Mouse (Mus musculus): Measurements from ENCODE around the gene Hoxc9. TPM values are rescaled to one million over a fixed set of nuclear protein-coding genes. Genes with fewer than 3 reads are reported as not detected.

Hoxc9 gene
- polyA plus RNA-seq, 1 experiment from 2014 or later, result 10.0 TPM

MicroRNA genes within 50 kb of the gene (microRNA counts, 519-probe panel; counts per million panel counts)
- microRNA mmu-miR-615-3p (2,055 counts per million, percentile 19 among the panel's probes with 10 or more counts), microRNA mmu-miR-615-5p (31.7 counts per million)

Small RNAs within 50 kb of the gene (microRNA-seq; reads per million reads assigned to microRNA genes)
- gene Mir196a-2 (2,659 reads per million, percentile 87 among the genes with 10 or more reads in this experiment), gene Mir615 (4,059 reads per million, percentile 91 among the genes with 10 or more reads in this experiment)

Other genes starting within 250 kb of the Hoxc9 start
- gene Hoxc13, start 55.3 kb upstream of the Hoxc9 start, polyA plus RNA-seq (2015; fragmentation: Nextera tagmentation; extraction: Ambion mirVana), result not detected in 2 replicates
- gene Hoxc12, start 39.7 kb upstream of the Hoxc9 start, polyA plus RNA-seq (2015; fragmentation: Nextera tagmentation; extraction: Ambion mirVana), result not detected in 2 replicates
- gene Hoxc11, start 22.0 kb upstream of the Hoxc9 start, polyA plus RNA-seq (2015; fragmentation: Nextera tagmentation; extraction: Ambion mirVana), result 1.7 and 2.9 TPM in 2 replicates
- gene Hoxc10, start 9.6 kb upstream of the Hoxc9 start, polyA plus RNA-seq (2015; fragmentation: Nextera tagmentation; extraction: Ambion mirVana), result 52.4 and 53.5 TPM in 2 replicates
- 3.6 and 4.8 TPM in 2 replicates for gene Hoxc5, start 9.0 kb upstream of the Hoxc9 start, polyA plus RNA-seq (2015; fragmentation: Nextera tagmentation; extraction: Ambion mirVana)
- 8.7 and 11.1 TPM in 2 replicates for gene Hoxc8, start 14.2 kb downstream of the Hoxc9 start, polyA plus RNA-seq (2015; fragmentation: Nextera tagmentation; extraction: Ambion mirVana)
- 10.9 and 11.0 TPM in 2 replicates for gene Hoxc6, start 21.8 kb downstream of the Hoxc9 start, polyA plus RNA-seq (2015; fragmentation: Nextera tagmentation; extraction: Ambion mirVana)
- gene Hoxc4, start 42.5 kb downstream of the Hoxc9 start, polyA plus RNA-seq (2015; fragmentation: Nextera tagmentation; extraction: Ambion mirVana), result 7.9 and 10.2 TPM in 2 replicates
- 17.7 and 18.0 TPM in 2 replicates for gene Smug1, start 190.7 kb downstream of the Hoxc9 start, polyA plus RNA-seq (2015; fragmentation: Nextera tagmentation; extraction: Ambion mirVana)